Mouse (Mus musculus): Measurements from ENCODE around the gene Prr12. TPM values are rescaled to one million over a fixed set of nuclear protein-coding genes. Genes with fewer than 3 reads are reported as not detected.

Gene Prr12
- polyA plus RNA-seq, 1 experiment from 2014 or later = 6.4 TPM

DNA sequence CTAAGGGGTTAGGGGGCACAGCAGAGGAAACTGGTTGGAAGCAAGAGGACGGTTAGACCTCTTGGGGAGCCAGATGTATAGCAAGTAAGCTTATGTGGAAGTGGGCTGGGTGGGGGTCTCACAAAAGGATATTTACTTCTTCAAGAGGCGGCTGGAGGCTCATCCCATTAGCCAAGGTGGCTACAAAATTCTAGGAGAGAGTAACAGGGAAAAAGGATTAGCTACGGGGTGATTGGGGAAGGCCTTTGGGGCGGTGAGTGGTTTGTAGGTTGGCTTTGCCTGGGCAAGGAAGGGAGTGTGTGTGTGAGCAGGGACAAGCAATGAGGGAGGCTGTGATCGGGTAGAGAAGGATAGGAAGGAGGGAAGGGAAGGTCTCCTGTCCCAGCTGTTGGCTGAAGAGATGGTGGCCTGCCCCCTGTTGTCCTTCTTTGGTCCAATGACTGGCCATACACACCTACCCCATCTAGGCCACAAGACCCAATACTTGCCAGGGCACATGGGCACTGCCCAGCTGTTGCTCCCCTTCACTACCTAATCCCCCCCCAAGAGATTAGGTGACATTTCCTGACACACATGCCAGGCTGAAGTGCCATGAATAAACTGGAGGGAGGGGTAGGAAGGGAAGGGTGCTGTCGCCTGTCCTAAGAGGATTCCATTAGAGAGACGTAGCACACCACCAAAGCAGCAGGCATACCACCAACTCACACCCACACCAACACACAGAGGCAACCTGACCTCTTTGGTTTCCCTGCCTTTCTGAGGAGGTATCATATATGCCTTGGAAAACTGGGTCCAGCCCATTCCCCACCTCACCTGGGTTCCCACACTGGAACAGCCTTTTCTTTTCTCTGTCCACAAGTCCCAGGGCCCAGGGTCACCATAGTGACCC, 68.5 kb downstream of the Prr12 start:
- Histone ChIP-seq H3K9ac (replicated peaks; ENCODE audit: low read depth) (no peak overlapping the region), H3K36me3 (ENCODE audit: insufficient read depth, low read length) (0 out of 2 replicates have a peak, but pooled peaks cover 18% of the 10 kb centered on the region), H3K4me3 (ENCODE audit: low read depth, low read length) (no peak overlapping the region), H3K4me1 (ENCODE audit: insufficient read depth, low read depth, low read length) (no peaks in the 10 kb centered on the region; the same call in 1 of the 2 replicates), H3K27ac (ENCODE audit: low read length) (no peak overlapping the region), H3K9me3 (ENCODE audit: low read length) (no peaks in the 10 kb centered on the region), H3K4me2 (replicated peaks; ENCODE audit: low read depth, low read length) (no peak overlapping the region), H3K27me3 (replicated peaks; ENCODE audit: insufficient read depth, low read length) (no peaks in the 10 kb centered on the region)
- ATAC-seq = no peak
- DNase-seq (ENCODE audit: low spot score) = no peak
- TF ChIP-seq CTCF (IDR thresholded peaks at IDR 0.05) = no peak
- no peak for TF ChIP-seq EP300 (IDR thresholded peaks at IDR 0.05)
- 66% methylated on average over 7 of the region's 7 CpGs for WGBS

DNA sequence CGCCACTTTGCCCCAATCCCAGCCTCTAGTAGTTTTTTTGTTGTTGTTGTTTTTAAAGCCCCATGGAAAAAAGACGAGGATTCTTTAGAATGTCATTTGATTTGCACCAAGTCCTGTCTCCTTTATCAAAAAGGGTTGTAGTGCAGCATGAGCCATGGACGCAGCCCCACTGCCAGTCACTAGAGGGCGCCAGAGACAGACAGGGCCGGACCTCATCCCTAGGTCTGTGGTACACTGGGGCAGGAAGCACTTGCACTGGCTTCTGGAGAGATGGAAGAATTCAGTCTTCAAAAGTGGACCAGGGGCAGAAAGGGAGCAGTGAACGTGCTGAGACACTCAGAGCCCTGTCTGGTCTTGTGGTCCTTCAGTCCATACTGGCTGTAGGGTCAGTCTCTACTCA, 69.6 kb downstream of the Prr12 start:
- WGBS = 24% methylated on average over 6 of the region's 6 CpGs
- H3K4me2 ChIP-seq (replicated peaks; ENCODE audit: low read depth, low read length) = no peak overlapping the region
- peak; percentile 87 for DNase-seq (ENCODE audit: low spot score)
- H3K4me1 ChIP-seq (ENCODE audit: insufficient read depth, low read depth, low read length) = no peaks in the 10 kb centered on the region; the same call in 1 of the 2 replicates
- peaks cover 18% of the 10 kb centered on the region; the same call in 1 of the 2 replicates for H3K36me3 ChIP-seq (ENCODE audit: insufficient read depth, low read length)
- ATAC-seq = no peak
- TF ChIP-seq EP300 (IDR thresholded peaks at IDR 0.05) (no peak), CTCF (IDR thresholded peaks at IDR 0.05) (peak; percentile 98)
- H3K27me3 ChIP-seq (replicated peaks; ENCODE audit: insufficient read depth, low read length) = no peaks in the 10 kb centered on the region
- no peaks in the 10 kb centered on the region for H3K9me3 ChIP-seq (ENCODE audit: low read length)
- H3K27ac ChIP-seq (ENCODE audit: low read length) = no peak overlapping the region
- no peak overlapping the region for H3K9ac ChIP-seq (replicated peaks; ENCODE audit: low read depth)
- H3K4me3 ChIP-seq (ENCODE audit: low read depth, low read length) = no peak overlapping the region

DNA sequence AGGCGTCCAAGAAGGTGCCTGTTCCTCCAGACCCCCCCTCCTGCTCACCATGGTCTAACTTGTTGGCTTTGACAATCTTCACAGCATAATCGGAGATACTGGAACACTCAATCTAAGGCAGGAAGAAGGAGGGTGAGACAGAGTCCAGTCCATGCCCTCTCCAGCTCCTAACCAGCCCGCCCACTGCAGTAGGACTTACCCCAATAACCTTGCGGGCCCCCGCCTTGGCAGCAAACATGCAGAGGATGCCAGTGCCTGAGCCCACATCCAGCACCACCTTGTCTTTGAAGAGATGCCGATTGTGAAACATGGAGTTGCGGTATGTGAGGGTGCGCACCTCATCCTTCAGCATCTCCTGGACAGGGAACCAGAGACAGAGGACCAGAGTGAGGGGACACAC, 71.1 kb downstream of the Prr12 start:
- WGBS = 97% methylated on average over 8 of the region's 8 CpGs
- no peak overlapping the region for H3K4me3 ChIP-seq (ENCODE audit: low read depth, low read length)
- no peak overlapping the region for H3K4me2 ChIP-seq (replicated peaks; ENCODE audit: low read depth, low read length)
- H3K36me3 ChIP-seq (ENCODE audit: insufficient read depth, low read length) = peaks cover 22% of the 10 kb centered on the region
- DNase-seq (ENCODE audit: low spot score) (no peak), ATAC-seq (no peak)
- no peaks in the 10 kb centered on the region for H3K9me3 ChIP-seq (ENCODE audit: low read length)
- no peaks in the 10 kb centered on the region for H3K27me3 ChIP-seq (replicated peaks; ENCODE audit: insufficient read depth, low read length)
- H3K4me1 ChIP-seq (ENCODE audit: insufficient read depth, low read depth, low read length) = no peaks in the 10 kb centered on the region
- H3K9ac ChIP-seq (replicated peaks; ENCODE audit: low read depth) = no peak overlapping the region
- no peak for TF ChIP-seq EP300 (IDR thresholded peaks at IDR 0.05)
- TF ChIP-seq CTCF (IDR thresholded peaks at IDR 0.05) = no peak
- no peak overlapping the region for H3K27ac ChIP-seq (ENCODE audit: low read length)

DNA sequence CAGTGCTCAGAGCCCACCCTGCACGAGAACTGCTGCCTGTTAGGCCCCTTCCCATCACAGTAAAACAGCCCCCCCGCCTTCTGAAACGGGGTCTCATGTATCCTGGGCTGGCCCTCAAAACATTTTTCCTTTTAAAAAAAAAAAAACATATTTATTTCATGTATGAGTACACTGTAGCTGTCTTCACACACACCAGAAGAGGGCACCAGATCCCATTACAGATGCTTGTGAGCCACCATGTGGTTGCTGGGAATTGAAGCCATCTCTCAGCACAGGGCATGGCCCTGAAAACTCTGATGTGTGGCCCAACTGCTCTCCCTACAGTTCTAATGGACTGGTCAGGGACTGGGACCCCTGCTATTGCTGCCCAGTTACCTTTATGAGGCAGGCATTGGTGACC, 74.4 kb downstream of the Prr12 start:
- H3K27me3 ChIP-seq (replicated peaks; ENCODE audit: insufficient read depth, low read length) = no peaks in the 10 kb centered on the region
- DNase-seq (ENCODE audit: low spot score) (no peak), ATAC-seq (no peak)
- no peak overlapping the region for H3K9ac ChIP-seq (replicated peaks; ENCODE audit: low read depth)
- no peaks in the 10 kb centered on the region for H3K4me1 ChIP-seq (ENCODE audit: insufficient read depth, low read depth, low read length)
- TF ChIP-seq EP300 (IDR thresholded peaks at IDR 0.05) (no peak), CTCF (IDR thresholded peaks at IDR 0.05) (no peak)
- peaks cover 22% of the 10 kb centered on the region for H3K36me3 ChIP-seq (ENCODE audit: insufficient read depth, low read length)
- no peak overlapping the region for H3K4me2 ChIP-seq (replicated peaks; ENCODE audit: low read depth, low read length)
- no peaks in the 10 kb centered on the region for H3K9me3 ChIP-seq (ENCODE audit: low read length)
- H3K27ac ChIP-seq (ENCODE audit: low read length) = no peak overlapping the region
- WGBS = 76% methylated on average over 3 of the region's 3 CpGs
- H3K4me3 ChIP-seq (ENCODE audit: low read depth, low read length) = no peak overlapping the region

Small RNA genes within 50 kb of the gene (microRNA-seq; reads per million reads assigned to microRNA genes)
- gene Mir7054 = not detected

Other genes with a start within 250 kb of the Prr12 start
- 22.7 and 23.8 TPM in 2 replicates for gene Nup62, start 236.8 kb downstream of the Prr12 start, polyA plus RNA-seq (2015; fragmentation: Nextera tagmentation; extraction: Ambion mirVana)
- gene Il4i1, start 236.5 kb downstream of the Prr12 start, polyA plus RNA-seq (2015; fragmentation: Nextera tagmentation; extraction: Ambion mirVana) = 1.9 and 2.3 TPM in 2 replicates
- gene Atf5, start 236.2 kb downstream of the Prr12 start, polyA plus RNA-seq (2015; fragmentation: Nextera tagmentation; extraction: Ambion mirVana) = 6.0 and 6.1 TPM in 2 replicates
- gene Akt1s1, start 203.9 kb downstream of the Prr12 start, polyA plus RNA-seq (2015; fragmentation: Nextera tagmentation; extraction: Ambion mirVana) = 84.0 and 89.4 TPM in 2 replicates
- gene Tbc1d17, start 203.8 kb downstream of the Prr12 start, polyA plus RNA-seq (2015; fragmentation: Nextera tagmentation; extraction: Ambion mirVana) = 73.2 and 84.0 TPM in 2 replicates
- gene Pnkp, start 195.7 kb downstream of the Prr12 start, polyA plus RNA-seq (2015; fragmentation: Nextera tagmentation; extraction: Ambion mirVana) = 39.7 and 41.3 TPM in 2 replicates
- gene Ptov1, start 183.1 kb downstream of the Prr12 start, polyA plus RNA-seq (2015; fragmentation: Nextera tagmentation; extraction: Ambion mirVana) = 276 and 288 TPM in 2 replicates
- 54.2 and 62.5 TPM in 2 replicates for gene Med25, start 160.2 kb downstream of the Prr12 start, polyA plus RNA-seq (2015; fragmentation: Nextera tagmentation; extraction: Ambion mirVana)
- 15.1 and 18.3 TPM in 2 replicates for gene Fuz, start 156.8 kb downstream of the Prr12 start, polyA plus RNA-seq (2015; fragmentation: Nextera tagmentation; extraction: Ambion mirVana)
- gene Ap2a1, start 123.4 kb downstream of the Prr12 start, polyA plus RNA-seq (2015; fragmentation: Nextera tagmentation; extraction: Ambion mirVana) = 36.1 and 39.4 TPM in 2 replicates
- gene Tsks, start 109.7 kb downstream of the Prr12 start, polyA plus RNA-seq (2015; fragmentation: Nextera tagmentation; extraction: Ambion mirVana) = 0.44 and 0.57 TPM in 2 replicates
- gene Cpt1c, start 78.0 kb downstream of the Prr12 start, polyA plus RNA-seq (2015; fragmentation: Nextera tagmentation; extraction: Ambion mirVana) = 5.4 and 5.6 TPM in 2 replicates
- 146 and 159 TPM in 2 replicates for gene Prmt1, start 66.3 kb downstream of the Prr12 start, polyA plus RNA-seq (2015; fragmentation: Nextera tagmentation; extraction: Ambion mirVana)
- gene Irf3, start 55.2 kb downstream of the Prr12 start, polyA plus RNA-seq (2015; fragmentation: Nextera tagmentation; extraction: Ambion mirVana) = 90.4 and 96.5 TPM in 2 replicates
- 29.0 and 33.2 TPM in 2 replicates for gene Bcl2l12, start 54.2 kb downstream of the Prr12 start, polyA plus RNA-seq (2015; fragmentation: Nextera tagmentation; extraction: Ambion mirVana)
- 18.1 and 20.5 TPM in 2 replicates for gene Scaf1, start 36.5 kb downstream of the Prr12 start, polyA plus RNA-seq (2015; fragmentation: Nextera tagmentation; extraction: Ambion mirVana)
- 160 TPM in 2 replicates for gene Rras, start 34.9 kb downstream of the Prr12 start, polyA plus RNA-seq (2015; fragmentation: Nextera tagmentation; extraction: Ambion mirVana)
- 54.6 and 62.8 TPM in 2 replicates for gene Nosip, start 9.5 kb upstream of the Prr12 start, polyA plus RNA-seq (2015; fragmentation: Nextera tagmentation; extraction: Ambion mirVana)
- 36.8 and 40.8 TPM in 2 replicates for gene Prrg2, start 9.8 kb upstream of the Prr12 start, polyA plus RNA-seq (2015; fragmentation: Nextera tagmentation; extraction: Ambion mirVana)
- 158 and 162 TPM in 2 replicates for gene Rcn3, start 39.3 kb upstream of the Prr12 start, polyA plus RNA-seq (2015; fragmentation: Nextera tagmentation; extraction: Ambion mirVana)
- gene Fcgrt, start 51.0 kb upstream of the Prr12 start, polyA plus RNA-seq (2015; fragmentation: Nextera tagmentation; extraction: Ambion mirVana) = 138 and 143 TPM in 2 replicates
- gene Rps11, start 71.6 kb upstream of the Prr12 start, polyA plus RNA-seq (2015; fragmentation: Nextera tagmentation; extraction: Ambion mirVana) = 972 and 1,016 TPM in 2 replicates
- 1,107 and 1,148 TPM in 2 replicates for gene Rpl13a, start 75.9 kb upstream of the Prr12 start, polyA plus RNA-seq (2015; fragmentation: Nextera tagmentation; extraction: Ambion mirVana)
- gene Gm45713, start 83.3 kb upstream of the Prr12 start, polyA plus RNA-seq (2015; fragmentation: Nextera tagmentation; extraction: Ambion mirVana) = 0.62 and 0.96 TPM in 2 replicates
- 5.1 and 6.1 TPM in 2 replicates for gene Flt3l, start 83.6 kb upstream of the Prr12 start, polyA plus RNA-seq (2015; fragmentation: Nextera tagmentation; extraction: Ambion mirVana)
- gene Pih1d1, start 101.4 kb upstream of the Prr12 start, polyA plus RNA-seq (2015; fragmentation: Nextera tagmentation; extraction: Ambion mirVana) = 51.7 and 58.4 TPM in 2 replicates
- gene Aldh16a1, start 101.7 kb upstream of the Prr12 start, polyA plus RNA-seq (2015; fragmentation: Nextera tagmentation; extraction: Ambion mirVana) = 26.7 and 26.8 TPM in 2 replicates
- 0.56 and 0.65 TPM in 2 replicates for gene Slc17a7, start 111.1 kb upstream of the Prr12 start, polyA plus RNA-seq (2015; fragmentation: Nextera tagmentation; extraction: Ambion mirVana)
- gene Gfy, start 126.7 kb upstream of the Prr12 start, polyA plus RNA-seq (2015; fragmentation: Nextera tagmentation; extraction: Ambion mirVana) = not detected in 2 replicates
- gene Pth2, start 128.1 kb upstream of the Prr12 start, polyA plus RNA-seq (2015; fragmentation: Nextera tagmentation; extraction: Ambion mirVana) = not detected in 2 replicates
- gene Ccdc155, start 152.0 kb upstream of the Prr12 start, polyA plus RNA-seq (2015; fragmentation: Nextera tagmentation; extraction: Ambion mirVana) = 2.7 and 3.3 TPM in 2 replicates
- 0.93 and 1.1 TPM in 2 replicates for gene Dkkl1, start 159.3 kb upstream of the Prr12 start, polyA plus RNA-seq (2015; fragmentation: Nextera tagmentation; extraction: Ambion mirVana)
- 46.5 and 52.3 TPM in 2 replicates for gene Tead2, start 162.9 kb upstream of the Prr12 start, polyA plus RNA-seq (2015; fragmentation: Nextera tagmentation; extraction: Ambion mirVana)
- 9.1 and 9.8 TPM in 2 replicates for gene Cd37, start 186.2 kb upstream of the Prr12 start, polyA plus RNA-seq (2015; fragmentation: Nextera tagmentation; extraction: Ambion mirVana)
- gene Slc6a16, start 188.2 kb upstream of the Prr12 start, polyA plus RNA-seq (2015; fragmentation: Nextera tagmentation; extraction: Ambion mirVana) = not detected in 2 replicates
- not detected in 2 replicates for gene Slc6a21, start 224.6 kb upstream of the Prr12 start, polyA plus RNA-seq (2015; fragmentation: Nextera tagmentation; extraction: Ambion mirVana)